Mouse (Mus musculus): Measurements from ENCODE around the gene Mxra8. TPM values are rescaled to one million over a fixed set of nuclear protein-coding genes. Genes with fewer than 3 reads are reported as not detected.
A peak's percentile ranks its signal among the peaks of the same experiment; 100 is the strongest.

Mxra8 gene
- polyA plus RNA-seq, 2 experiments, result 3.9 to 5.4 TPM

DNA sequence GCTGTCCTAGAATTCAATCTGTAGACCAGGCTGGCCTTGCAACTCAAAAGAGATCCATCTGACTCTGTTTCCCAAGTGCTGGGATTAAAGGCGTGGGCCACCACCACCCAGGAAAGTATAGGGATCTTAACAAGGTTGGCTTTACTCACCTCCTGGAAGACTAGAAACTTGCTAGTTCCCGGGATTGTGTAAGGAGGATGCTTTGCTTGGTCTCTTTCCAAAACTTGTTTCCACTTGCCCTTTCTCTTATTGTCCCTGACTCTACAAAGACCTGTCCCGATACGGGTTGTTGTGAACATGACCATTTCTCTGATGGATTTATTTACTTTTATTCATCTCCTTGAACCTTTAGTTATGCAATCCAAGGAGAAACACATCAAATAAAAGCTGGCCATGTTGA lies 9.6 kb upstream of the Mxra8 start:
- ATAC-seq (ENCODE audit: insufficient read depth) (no peak), DNase-seq (ENCODE audit: low read depth in 3 of 3, low spot score in 3 of 3) (no peak)
- Histone ChIP-seq H3K9ac (replicated peaks) (no peak overlapping the region), H3K4me1 (replicated peaks; ENCODE audit: control insufficient read depth in 2 of 2, insufficient read depth in 2 of 2, low read length in 1 of 2) (peaks cover 6 to 13% of the 10 kb centered on the region in 2 experiments; a peak in 3 of 4 replicates), H3K27ac (no peak overlapping the region), H3K4me3 (ENCODE audit: insufficient read depth in 1 of 2, low read depth in 2 of 2, low read length in 2 of 2) (no peak overlapping the region), H3K9me3 (ENCODE audit: control insufficient read depth, low read length) (no peaks in the 10 kb centered on the region), H3K4me2 (ENCODE audit: low read depth) (no peak overlapping the region; the same call in 1 of the 2 replicates), H3K36me3 (replicated peaks; ENCODE audit: control insufficient read depth, insufficient read depth, low read depth) (peaks cover 32% of the 10 kb centered on the region), H3K27me3 (ENCODE audit: control insufficient read depth, insufficient read depth, low read length) (no peaks in the 10 kb centered on the region)
- TF ChIP-seq CTCF (IDR thresholded peaks at IDR 0.05; ENCODE audit: low read depth) (no peak), EP300 (IDR thresholded peaks at IDR 0.05; ENCODE audit: low read depth) (no peak)
- WGBS (ENCODE audit: insufficient replicate concordance), result 83% methylated on average over 4 of the region's 4 CpGs

DNA sequence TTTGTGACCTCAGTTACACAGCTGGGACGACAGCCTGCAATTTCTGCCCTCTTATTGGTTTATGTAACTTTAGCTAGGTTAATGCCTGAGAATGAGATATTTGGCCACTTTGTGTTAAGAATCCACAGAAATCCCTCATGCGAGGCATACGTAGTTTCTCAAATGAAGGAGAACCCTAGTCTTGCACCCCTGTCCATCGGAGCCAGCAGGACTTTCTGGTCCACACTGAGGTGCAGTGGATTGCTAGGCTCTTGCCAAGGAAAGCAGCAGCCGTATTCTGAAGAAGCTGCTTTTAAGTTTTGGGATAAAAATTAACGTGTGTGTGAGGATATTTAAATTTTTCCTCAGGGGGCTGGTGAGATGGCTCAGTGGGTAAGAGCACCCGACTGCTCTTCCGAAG lies 8.9 kb upstream of the Mxra8 start:
- ATAC-seq (ENCODE audit: insufficient read depth) (no peak), DNase-seq (ENCODE audit: low read depth in 3 of 3, low spot score in 3 of 3) (no peak)
- no peak for TF ChIP-seq EP300 (IDR thresholded peaks at IDR 0.05; ENCODE audit: low read depth)
- TF ChIP-seq CTCF (IDR thresholded peaks at IDR 0.05; ENCODE audit: low read depth), result no peak
- H3K4me1 ChIP-seq (replicated peaks; ENCODE audit: control insufficient read depth in 2 of 2, insufficient read depth in 2 of 2, low read length in 1 of 2), result peaks cover 6 to 13% of the 10 kb centered on the region in 2 experiments; a peak in 3 of 4 replicates
- peak overlapping the region; percentile 45; the same call in 1 of the 2 replicates for H3K9ac ChIP-seq (replicated peaks)
- peak overlapping the region; percentile 51; the same call in 1 of the 2 replicates for H3K27ac ChIP-seq
- peak overlapping the region; percentile 43 to 95; a peak in 3 of 4 replicates for H3K4me3 ChIP-seq (ENCODE audit: insufficient read depth in 1 of 2, low read depth in 2 of 2, low read length in 2 of 2)
- H3K9me3 ChIP-seq (ENCODE audit: control insufficient read depth, low read length), result no peaks in the 10 kb centered on the region
- H3K27me3 ChIP-seq (ENCODE audit: control insufficient read depth, insufficient read depth, low read length), result no peaks in the 10 kb centered on the region
- WGBS (ENCODE audit: insufficient replicate concordance), result 48% methylated on average over 8 of the region's 8 CpGs
- H3K4me2 ChIP-seq (ENCODE audit: low read depth), result peak overlapping the region; percentile 85
- H3K36me3 ChIP-seq (replicated peaks; ENCODE audit: control insufficient read depth, insufficient read depth, low read depth), result peaks cover 27% of the 10 kb centered on the region

DNA sequence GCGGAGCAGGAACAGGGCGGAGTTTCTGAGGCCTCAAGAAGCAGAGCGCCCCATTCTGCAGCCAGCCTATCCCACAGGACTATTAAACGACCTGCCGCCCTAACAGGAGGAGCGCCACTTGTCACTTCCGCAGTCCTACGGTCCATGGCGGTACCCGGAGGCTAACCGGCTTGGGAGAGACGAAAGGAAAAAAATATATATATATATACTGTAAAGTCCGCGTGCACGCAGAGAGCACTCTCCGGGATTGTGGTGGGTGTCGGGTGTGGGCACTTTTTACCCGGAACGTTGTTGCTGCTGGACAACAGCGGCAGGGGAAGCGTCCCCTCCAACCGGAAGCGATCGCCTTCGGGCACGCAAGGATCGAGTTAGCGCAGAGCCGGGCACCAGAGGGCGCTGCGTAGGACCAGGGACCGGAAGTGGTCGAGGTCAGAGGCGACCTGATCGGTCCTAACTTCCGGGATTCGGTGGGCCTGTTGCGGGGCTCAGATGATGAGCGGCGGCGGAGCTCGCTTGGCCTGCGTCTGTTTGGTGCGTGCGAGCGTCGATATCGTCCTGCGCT lies 8.2 kb upstream of the Mxra8 start, which contains the start of gene Aurkaip1:
Gene Aurkaip1, plus strand, starts transcription at position 68 of the 562 bp plus-strand sequence.
- DNase-seq (ENCODE audit: low read depth in 3 of 3, low spot score in 3 of 3) (peak; percentile 93), ATAC-seq (ENCODE audit: insufficient read depth) (peak; percentile 96)
- peak within 1 kb of the TSS; percentile 90 to 95 for H3K4me3 ChIP-seq (ENCODE audit: insufficient read depth in 1 of 2, low read depth in 2 of 2, low read length in 2 of 2)
- under 1% methylated on average over 49 of the region's 49 CpGs for WGBS (ENCODE audit: insufficient replicate concordance)
- H3K9ac ChIP-seq (replicated peaks), result peak within 1 kb of the TSS; percentile 95
- H3K27ac ChIP-seq, result peak within 1 kb of the TSS; percentile 75
- no peaks in the 10 kb centered on the region for H3K9me3 ChIP-seq (ENCODE audit: control insufficient read depth, low read length)
- H3K27me3 ChIP-seq (ENCODE audit: control insufficient read depth, insufficient read depth, low read length), result no peaks in the 10 kb centered on the region
- H3K4me1 ChIP-seq (replicated peaks; ENCODE audit: control insufficient read depth in 2 of 2, insufficient read depth in 2 of 2, low read length in 1 of 2), result peaks cover 6 to 13% of the 10 kb centered on the region in 2 experiments; a peak in 3 of 4 replicates
- H3K4me2 ChIP-seq (ENCODE audit: low read depth), result peak within 1 kb of the TSS; percentile 85
- H3K36me3 ChIP-seq (replicated peaks; ENCODE audit: control insufficient read depth, insufficient read depth, low read depth), result peaks cover 22% of the 10 kb centered on the region
- TF ChIP-seq CTCF (IDR thresholded peaks at IDR 0.05; ENCODE audit: low read depth) (peak; percentile 98), EP300 (IDR thresholded peaks at IDR 0.05; ENCODE audit: low read depth) (0 out of 2 replicates have a peak, but pooled peaks have one; percentile 11)

DNA sequence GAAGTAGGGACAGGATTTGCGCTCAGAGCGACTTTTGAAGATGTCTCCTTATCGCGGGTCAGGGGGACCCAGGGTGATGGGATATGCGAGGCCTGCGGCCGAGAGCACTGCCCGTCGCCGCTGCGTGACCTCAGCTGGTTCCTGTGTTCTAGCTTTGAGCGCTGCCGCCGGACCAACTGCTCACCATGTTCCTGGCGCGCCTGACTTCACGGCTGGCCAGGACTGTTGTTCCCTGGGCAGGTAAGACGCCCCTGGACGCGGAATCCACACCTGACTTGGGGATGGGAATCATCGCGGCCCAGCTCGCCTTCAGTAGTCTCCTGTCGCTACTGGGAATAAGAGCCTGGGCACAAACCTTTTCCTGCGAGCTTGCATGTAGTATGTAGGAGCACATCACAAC lies 7.6 kb upstream of the Mxra8 start:
- ATAC-seq (ENCODE audit: insufficient read depth) (peak; percentile 27), DNase-seq (ENCODE audit: low read depth in 3 of 3, low spot score in 3 of 3) (peak in 1 of 3 experiments; percentile 19)
- peaks cover 6 to 13% of the 10 kb centered on the region in 2 experiments; a peak in 3 of 4 replicates for H3K4me1 ChIP-seq (replicated peaks; ENCODE audit: control insufficient read depth in 2 of 2, insufficient read depth in 2 of 2, low read length in 1 of 2)
- peaks cover 17% of the 10 kb centered on the region for H3K36me3 ChIP-seq (replicated peaks; ENCODE audit: control insufficient read depth, insufficient read depth, low read depth)
- peak overlapping the region; percentile 85 for H3K4me2 ChIP-seq (ENCODE audit: low read depth)
- peak overlapping the region; percentile 90 to 95 for H3K4me3 ChIP-seq (ENCODE audit: insufficient read depth in 1 of 2, low read depth in 2 of 2, low read length in 2 of 2)
- H3K27me3 ChIP-seq (ENCODE audit: control insufficient read depth, insufficient read depth, low read length), result no peaks in the 10 kb centered on the region
- no peaks in the 10 kb centered on the region for H3K9me3 ChIP-seq (ENCODE audit: control insufficient read depth, low read length)
- H3K27ac ChIP-seq, result peak overlapping the region; percentile 68
- under 1% methylated on average over 25 of the region's 25 CpGs for WGBS (ENCODE audit: insufficient replicate concordance)
- TF ChIP-seq EP300 (IDR thresholded peaks at IDR 0.05; ENCODE audit: low read depth) (no peak), CTCF (IDR thresholded peaks at IDR 0.05; ENCODE audit: low read depth) (no peak)
- peak overlapping the region; percentile 95 for H3K9ac ChIP-seq (replicated peaks)

DNA sequence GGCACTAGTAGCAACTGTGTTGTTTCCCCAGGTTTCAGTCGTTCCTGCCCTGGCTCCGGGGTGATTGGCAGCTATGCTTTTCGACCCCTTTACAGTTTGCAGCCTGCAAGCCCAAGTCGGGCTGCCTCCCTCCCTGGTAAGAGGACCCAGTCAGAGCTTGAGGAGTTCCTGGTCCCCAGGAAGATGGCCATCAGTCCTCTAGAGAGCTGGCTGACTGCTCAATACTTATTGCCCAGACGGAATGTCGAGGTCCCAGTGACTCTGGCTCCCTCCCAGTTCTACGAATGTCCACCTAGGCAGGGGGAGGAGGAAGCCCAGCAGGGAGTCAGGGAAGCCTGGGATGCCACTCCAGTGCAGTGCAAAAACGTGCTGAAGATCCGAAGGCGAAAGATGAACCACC lies 7.2 kb upstream of the Mxra8 start:
- H3K27me3 ChIP-seq (ENCODE audit: control insufficient read depth, insufficient read depth, low read length), result no peaks in the 10 kb centered on the region
- H3K36me3 ChIP-seq (replicated peaks; ENCODE audit: control insufficient read depth, insufficient read depth, low read depth), result peaks cover 13% of the 10 kb centered on the region
- H3K4me2 ChIP-seq (ENCODE audit: low read depth), result peak overlapping the region; percentile 85
- H3K4me3 ChIP-seq (ENCODE audit: insufficient read depth in 1 of 2, low read depth in 2 of 2, low read length in 2 of 2), result peak overlapping the region; percentile 90 to 95
- H3K9ac ChIP-seq (replicated peaks), result peak overlapping the region; percentile 95
- H3K27ac ChIP-seq, result peak overlapping the region; percentile 68
- 44% methylated on average over 10 of the region's 10 CpGs for WGBS (ENCODE audit: insufficient replicate concordance)
- no peaks in the 10 kb centered on the region for H3K9me3 ChIP-seq (ENCODE audit: control insufficient read depth, low read length)
- peaks cover 6 to 13% of the 10 kb centered on the region in 2 experiments; a peak in 3 of 4 replicates for H3K4me1 ChIP-seq (replicated peaks; ENCODE audit: control insufficient read depth in 2 of 2, insufficient read depth in 2 of 2, low read length in 1 of 2)
- TF ChIP-seq CTCF (IDR thresholded peaks at IDR 0.05; ENCODE audit: low read depth), result no peak
- TF ChIP-seq EP300 (IDR thresholded peaks at IDR 0.05; ENCODE audit: low read depth), result no peak
- DNase-seq (ENCODE audit: low read depth in 3 of 3, low spot score in 3 of 3), result no peak
- ATAC-seq (ENCODE audit: insufficient read depth), result no peak
